10 mouse cellular contexts compared by ENCODE assay signal in genomic region chr3:41155132-41155760, GRCm38 (mm10).
DNase-seq lines count a peak whose midpoint lies in the region; ATAC-seq lines count a peak whose summit lies in the region.
"Had no signal": no experiment of that assay in that cellular context is flagged by ENCODE, and none has a peak within 500 bp of the region (broad histone marks: within the 10 kb centered on the region; RNA-seq: fewer than 3 reads in every experiment).

No protein-coding gene starts in this region.

- WGBS in heart, embryonic 10.5 days, result 50% methylated on average over 9 of the region's 9 CpGs
- WGBS in liver, embryonic 16.5 days (ENCODE audit: insufficient replicate concordance), result 56% methylated on average over 9 of the region's 9 CpGs

- H3K9me3 ChIP-seq in heart, embryonic 10.5 days, result no peaks in the 10 kb centered on the region
- no peaks in the 10 kb centered on the region for H3K9me3 ChIP-seq in liver, embryonic 16.5 days (replicated peaks; ENCODE audit: control insufficient read depth, low read length)

- peak overlapping the region; percentile 58 for H3K4me2 ChIP-seq in liver, embryonic 16.5 days (ENCODE audit: low read depth, low read length)

- H3K36me3 ChIP-seq in heart, embryonic 10.5 days, result no peaks in the 10 kb centered on the region
- no peaks in the 10 kb centered on the region for H3K36me3 ChIP-seq in liver, embryonic 16.5 days (ENCODE audit: control insufficient read depth, insufficient read depth)

- peak overlapping the region; percentile 79 for H3K27ac ChIP-seq in heart, embryonic 10.5 days
- peak overlapping the region; percentile 76 for H3K27ac ChIP-seq in liver, embryonic 16.5 days (ENCODE audit: low read length)

- H3K4me1 ChIP-seq in heart, embryonic 10.5 days, result peaks cover 26% of the 10 kb centered on the region
- H3K4me1 ChIP-seq in liver, embryonic 16.5 days (ENCODE audit: control insufficient read depth, low read depth, low read length), result peaks cover 20% of the 10 kb centered on the region

- H3K27me3 ChIP-seq in heart, embryonic 10.5 days (ENCODE audit: insufficient read depth, poor library complexity, severe bottlenecking), result no peaks in the 10 kb centered on the region
- no peaks in the 10 kb centered on the region for H3K27me3 ChIP-seq in liver, embryonic 16.5 days (ENCODE audit: control insufficient read depth, insufficient read depth, low read depth, low read length)

- ATAC-seq in liver, embryonic 16.5 days (ENCODE audit: low read depth), result peak; percentile 99
- ATAC-seq in granulocyte monocyte progenitor cell, adult 5-6 weeks (replicated peaks; ENCODE audit: poor library complexity, severe bottlenecking), result no peak

- peak; percentile 78 for DNase-seq in heart, embryonic 10.5 days (ENCODE audit: low spot score)
- DNase-seq in heart, adult 8-10 months (ENCODE audit: low spot score), result no peak
- DNase-seq in testis, postnatal 10 days (ENCODE audit: low spot score), result peak; percentile 18
- DNase-seq in testis, postnatal 14 days (ENCODE audit: low spot score), result no peak
- DNase-seq in cerebellum, postnatal 14 days, result no peak
- no peak for DNase-seq in layer of hippocampus, postnatal 36 days
- DNase-seq: kidney, postnatal 14 days; lung, adult 2 months had no signal

- no peak overlapping the region for H3K4me3 ChIP-seq in heart, embryonic 10.5 days
- H3K4me3 ChIP-seq in liver, embryonic 16.5 days (ENCODE audit: low read depth, low read length), result 0 out of 2 replicates have a peak overlapping the region, but pooled peaks have one; percentile 17

- H3K9ac ChIP-seq in liver, embryonic 16.5 days (ENCODE audit: low read depth, low read length), result peak overlapping the region; percentile 25

Comparison
In these comparisons a context has a peak if more than half of its experiments do, and no peak if none do; other contexts are left out.
1. DNase-seq: peak in heart, embryonic 10.5 days (single experiment) and testis, postnatal 10 days (single experiment); none in heart, adult 8-10 months (single experiment), testis, postnatal 14 days (single experiment), cerebellum, postnatal 14 days (0 of 2) and layer of hippocampus, postnatal 36 days (0 of 2).